8 mouse cellular contexts compared by ENCODE assay signal in the genomic region with DNA sequence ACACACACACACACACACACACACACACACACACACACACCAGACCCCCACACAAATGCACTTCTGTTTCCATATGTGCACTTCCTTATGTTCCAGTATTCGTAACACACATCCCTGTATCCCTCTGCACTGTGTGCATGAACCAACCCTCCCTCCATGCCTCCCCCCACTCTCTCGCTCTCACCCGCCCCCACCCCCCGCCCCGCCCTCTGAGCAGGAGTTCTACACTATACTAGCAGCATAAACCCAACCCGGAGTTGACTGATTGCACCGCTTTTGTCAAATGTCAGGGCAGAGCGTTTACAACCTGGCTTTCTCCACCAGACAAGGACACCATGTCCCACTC.
DNase-seq lines count a peak whose midpoint lies in the region; ATAC-seq and TF ChIP-seq lines count a peak whose summit lies in the region.

No protein-coding gene starts in this region.

- WGBS in lung, embryonic 16.5 days = 3% methylated on average over 8 of the region's 8 CpGs
- WGBS in forebrain, embryonic 11.5 days = 3% methylated on average over 8 of the region's 8 CpGs
- WGBS in limb, embryonic 15.5 days = 4% methylated on average over 8 of the region's 8 CpGs
- 12% methylated on average over 8 of the region's 8 CpGs for WGBS in small intestine, adult 2 months

- H3K4me2 ChIP-seq in lung, embryonic 16.5 days (ENCODE audit: low read depth, low read length) = peak overlapping the region; percentile 66
- peak overlapping the region; percentile 62 for H3K4me2 ChIP-seq in forebrain, embryonic 11.5 days (ENCODE audit: low read depth, low read length, severe bottlenecking)
- H3K4me2 ChIP-seq in limb, embryonic 15.5 days = peak overlapping the region; percentile 60

- peak overlapping the region; percentile 99 for H3K27ac ChIP-seq in lung, embryonic 16.5 days (ENCODE audit: low read length)
- H3K27ac ChIP-seq in forebrain, embryonic 11.5 days (ENCODE audit: low read depth, low read length) = peak overlapping the region; percentile 97
- H3K27ac ChIP-seq in limb, embryonic 15.5 days = peak overlapping the region; percentile 98
- peak overlapping the region; percentile 78 for H3K27ac ChIP-seq in small intestine, adult 2 months (ENCODE audit: insufficient read depth, low read depth, low read length)

- no peak for DNase-seq in lung, postnatal 10 days
- DNase-seq in forebrain, embryonic 11.5 days (ENCODE audit: low spot score) = no peak
- DNase-seq in thymus, postnatal 4 days = no peak
- no peak for DNase-seq in gastrocnemius, postnatal 14 days

- no peaks in the 10 kb centered on the region for H3K9me3 ChIP-seq in lung, embryonic 16.5 days (ENCODE audit: control insufficient read depth, low read length)
- no peaks in the 10 kb centered on the region for H3K9me3 ChIP-seq in forebrain, embryonic 11.5 days (ENCODE audit: control insufficient read depth, low read length)
- H3K9me3 ChIP-seq in limb, embryonic 15.5 days = no peaks in the 10 kb centered on the region

- intact Hi-C loops in gastrocnemius, postnatal 14 days (cut with DNase I; ENCODE audit: low total_unique reads) = no loop called here

- no peaks in the 10 kb centered on the region for H3K27me3 ChIP-seq in lung, embryonic 16.5 days (ENCODE audit: control insufficient read depth, insufficient read depth, low read depth, low read length)
- no peaks in the 10 kb centered on the region for H3K27me3 ChIP-seq in forebrain, embryonic 11.5 days (ENCODE audit: control insufficient read depth, insufficient read depth, low read length)
- no peaks in the 10 kb centered on the region for H3K27me3 ChIP-seq in limb, embryonic 15.5 days
- H3K27me3 ChIP-seq in small intestine, adult 2 months (ENCODE audit: control insufficient read depth, insufficient read depth, low read length) = no peaks in the 10 kb centered on the region

- peak overlapping the region; percentile 55 for H3K4me3 ChIP-seq in lung, embryonic 16.5 days (ENCODE audit: low read length)
- H3K4me3 ChIP-seq in forebrain, embryonic 11.5 days (ENCODE audit: low read depth, low read length) = peak overlapping the region; percentile 28
- peak overlapping the region; percentile 46 for H3K4me3 ChIP-seq in limb, embryonic 15.5 days
- peak overlapping the region; percentile 74 for H3K4me3 ChIP-seq in small intestine, adult 2 months (ENCODE audit: low read depth, low read length)

- TF ChIP-seq POLR2A in small intestine, adult 2 months (IDR thresholded peaks at IDR 0.05; ENCODE audit: low read depth, low read length) = no peak

- peaks cover 14% of the 10 kb centered on the region for H3K4me1 ChIP-seq in lung, embryonic 16.5 days (replicated peaks; ENCODE audit: control insufficient read depth, insufficient read depth, low read length)
- H3K4me1 ChIP-seq in forebrain, embryonic 11.5 days (replicated peaks; ENCODE audit: control insufficient read depth, insufficient read depth, low read length) = peaks cover 15% of the 10 kb centered on the region
- peaks cover 45% of the 10 kb centered on the region for H3K4me1 ChIP-seq in limb, embryonic 15.5 days
- H3K4me1 ChIP-seq in small intestine, adult 2 months (ENCODE audit: control insufficient read depth, insufficient read depth, insufficient read length, low read length) = peaks cover 16% of the 10 kb centered on the region

- no peaks in the 10 kb centered on the region for H3K36me3 ChIP-seq in lung, embryonic 16.5 days (ENCODE audit: control insufficient read depth, insufficient read depth, low read length)
- H3K36me3 ChIP-seq in forebrain, embryonic 11.5 days (ENCODE audit: control insufficient read depth, insufficient read depth, low read length) = no peaks in the 10 kb centered on the region
- no peaks in the 10 kb centered on the region for H3K36me3 ChIP-seq in limb, embryonic 15.5 days
- H3K36me3 ChIP-seq in small intestine, adult 2 months (ENCODE audit: control insufficient read depth, insufficient read depth, low read length) = no peaks in the 10 kb centered on the region

- TF ChIP-seq CTCF in small intestine, adult 2 months (IDR thresholded peaks at IDR 0.05; ENCODE audit: extremely low read depth, insufficient read length, insufficient replicate concordance, low read depth, low read length) = no peak

- peak overlapping the region; percentile 81 for H3K9ac ChIP-seq in lung, embryonic 16.5 days (ENCODE audit: low read length)
- peak overlapping the region; percentile 70 for H3K9ac ChIP-seq in forebrain, embryonic 11.5 days (ENCODE audit: low read length)
- H3K9ac ChIP-seq in limb, embryonic 15.5 days = peak overlapping the region; percentile 70; the same call in 1 of the 2 replicates

- ATAC-seq in lung, embryonic 16.5 days (ENCODE audit: low read depth) = peak; percentile 79
- peak; percentile 73 for ATAC-seq in forebrain, embryonic 11.5 days (replicated peaks; ENCODE audit: low FRiP score)
- peak; percentile 80 for ATAC-seq in limb, embryonic 15.5 days (ENCODE audit: insufficient number of reproducible peaks, low FRiP score, low TSS enrichment, low read depth)
- ATAC-seq in monocyte, adult 5-6 weeks (replicated peaks; ENCODE audit: insufficient number of reproducible peaks, low FRiP score, low TSS enrichment, poor library complexity, severe bottlenecking) = no peak
